Mouse (Mus musculus) cerebellum, adult 2 months (tissue): ENCODE data around the gene Draxin. TPM values are rescaled to one million over a fixed set of nuclear protein-coding genes. Genes with fewer than 3 reads are reported as not detected.

Source experiments
- DNase-seq, 2 experiments: peaks; one replicate each; pipeline ENCODE4 v3.0.0; 2021
- H3K27ac ChIP-seq: fragments of 200-500 bp; 2 replicates; pipeline ENCODE4 v1.5.1; 2012; ENCODE audit warnings: low read length, control low read depth, inconsistent platforms; ENCODE audit not compliant: insufficient read depth
- H3K27me3 ChIP-seq: fragments of 200-500 bp; 2 replicates; pipeline ENCODE4 v1.6.1; 2012; ENCODE audit warnings: inconsistent platforms, mild to moderate bottlenecking, low read length, moderate library complexity; ENCODE audit not compliant: control insufficient read depth, insufficient read depth
- H3K4me1 ChIP-seq: fragments of 200-500 bp; 2 replicates; pipeline ENCODE4 v1.6.1; 2011; ENCODE audit warnings: low read length; ENCODE audit not compliant: control insufficient read depth, insufficient read depth
- H3K4me3 ChIP-seq: fragments of 200-500 bp; replicated peaks from 2 replicates; pipeline ENCODE3; 2011; ENCODE audit warnings: mild to moderate bottlenecking, low read depth, low read length, control low read depth; ENCODE audit not compliant: insufficient read depth
- CTCF ChIP-seq: fragments of 200-500 bp; IDR thresholded peaks from 2 replicates; pipeline ENCODE4 v1.5.1; 2011; ENCODE audit warnings: low read depth, mild to moderate bottlenecking, control low read depth, low read length, moderate library complexity, borderline replicate concordance; ENCODE audit not compliant: insufficient read depth
- POLR2A ChIP-seq: fragments of 200-500 bp; IDR thresholded peaks from 2 replicates; pipeline ENCODE4 v1.6.1; 2011; ENCODE audit warnings: low read length, control low read depth, borderline replicate concordance; ENCODE audit not compliant: insufficient read depth
- WGBS: fragments of 180-500 bp; shearing (Covaris S2); methylation state at CpG from one replicate; pipeline ENCODE4 v1.1.7; 2018; 5-methylcytosine and 5-hydroxymethylcytosine counted together
- polyA plus RNA-seq: library from polyadenylated mRNA; depleted of rRNA; stranded (reverse); fragments of >200 nt; gene quantifications from 2 replicates; pipeline ENCODE4 v1.2.3, GENCODE M21; 2012

Draxin gene
- polyA plus RNA-seq, 1 experiment: 0.33 TPM

DNA sequence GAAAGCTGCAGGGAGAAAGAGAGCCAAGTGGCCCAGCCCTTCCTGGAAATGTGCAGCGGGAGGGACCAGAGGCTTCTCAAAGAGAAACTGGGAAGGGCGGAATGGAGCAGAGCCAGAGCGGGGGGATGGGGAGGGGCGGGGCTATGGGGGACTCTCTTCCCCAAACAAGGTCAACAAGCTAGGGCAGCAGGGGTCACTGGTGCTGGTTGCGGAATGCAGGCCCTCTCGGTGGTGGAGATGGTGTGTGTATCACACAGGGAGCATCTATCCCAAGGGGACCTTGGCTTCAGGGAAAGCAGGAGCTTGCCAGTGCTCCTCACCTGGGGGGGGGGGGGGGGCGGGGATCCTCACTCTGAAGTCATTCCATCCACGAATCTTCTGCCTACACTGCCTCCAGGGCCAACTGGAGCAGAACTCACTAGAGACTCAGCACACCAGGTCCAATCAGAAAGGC is 46.2 kb downstream of the Draxin start:
- H3K27ac ChIP-seq: no peak overlapping the region
- 45% methylated on average over 8 of the region's 8 CpGs for WGBS
- no peaks in the 10 kb centered on the region for H3K27me3 ChIP-seq
- H3K4me1 ChIP-seq: peaks cover 41% of the 10 kb centered on the region
- TF ChIP-seq CTCF (no peak), POLR2A (no peak)
- DNase-seq: no peak
- no peak overlapping the region for H3K4me3 ChIP-seq

DNA sequence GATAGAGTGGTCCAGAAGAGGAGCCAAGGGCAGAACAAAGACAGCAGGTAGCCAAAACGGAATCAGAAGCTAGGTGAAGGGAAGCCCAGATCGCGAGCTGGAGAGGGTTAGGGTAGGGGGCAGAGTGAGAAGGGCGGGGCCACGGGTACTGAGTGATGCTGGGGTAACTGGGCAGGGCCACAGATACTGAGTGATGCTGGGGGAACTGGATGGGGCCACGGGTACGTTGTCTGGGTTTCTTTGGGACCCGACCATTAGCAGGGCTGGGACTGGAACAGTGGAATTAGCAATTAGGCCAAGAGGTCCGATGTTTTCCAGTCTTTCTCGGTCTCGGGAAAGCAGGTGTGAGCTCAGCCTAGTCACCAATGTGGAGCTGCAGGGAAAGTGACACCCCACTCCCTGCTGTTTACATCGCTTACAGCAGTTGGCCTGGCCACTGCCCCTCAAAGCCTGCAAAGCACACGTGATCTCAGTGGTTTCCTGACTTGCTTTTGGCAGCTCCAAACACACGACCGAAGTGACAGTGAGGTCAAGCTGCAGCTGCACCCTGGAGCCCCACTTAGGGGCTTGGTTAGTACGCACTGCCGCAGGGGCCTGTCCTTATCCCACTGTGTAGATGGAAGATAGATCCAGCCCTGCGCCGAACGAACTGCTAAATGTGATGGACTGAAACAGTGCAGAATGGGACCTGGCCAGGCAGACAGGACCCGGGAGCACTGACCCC is 47.2 kb downstream of the Draxin start:
- no peak for TF ChIP-seq CTCF
- TF ChIP-seq POLR2A: no peak
- Histone ChIP-seq H3K4me1 (peaks cover 41% of the 10 kb centered on the region), H3K27me3 (no peaks in the 10 kb centered on the region), H3K27ac (no peak overlapping the region), H3K4me3 (no peak overlapping the region)
- DNase-seq: no peak
- 67% methylated on average over 21 of the region's 21 CpGs for WGBS

DNA sequence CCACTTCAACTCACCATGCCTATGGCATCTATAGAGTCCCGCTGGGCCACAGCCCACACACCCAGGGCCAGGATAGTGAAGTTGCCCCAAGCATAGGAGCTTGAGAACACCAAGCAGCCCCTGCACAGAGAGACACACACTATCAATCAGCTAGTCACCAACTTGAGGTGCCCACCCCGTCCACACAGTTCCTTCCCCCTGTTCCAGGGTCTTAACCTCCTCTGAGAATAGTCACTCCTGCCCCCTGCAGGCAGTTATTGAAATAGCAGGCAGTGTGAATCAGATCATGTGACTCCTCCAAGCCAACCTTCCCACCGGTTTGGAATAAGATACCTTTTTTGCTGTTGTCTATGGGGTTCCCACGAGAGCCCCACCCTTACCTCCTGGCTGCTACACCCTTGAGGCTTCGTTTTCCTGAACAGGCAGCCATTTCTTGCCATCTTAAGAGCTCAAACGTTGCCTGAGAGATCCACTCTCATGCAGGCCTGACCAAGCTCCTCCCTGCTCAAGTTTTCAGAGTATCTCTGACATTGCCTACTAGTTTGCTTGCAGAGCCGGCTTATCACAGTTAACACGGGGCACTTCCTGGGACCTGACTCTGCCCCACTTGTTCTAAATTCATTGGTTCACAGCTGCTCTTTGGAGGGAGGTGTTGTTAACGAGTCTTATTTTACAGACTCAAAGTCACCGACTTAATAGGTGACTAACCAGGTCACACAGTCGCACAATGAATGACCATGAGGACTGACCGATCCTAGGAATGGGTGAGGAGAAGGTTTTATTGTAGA is 48.0 kb downstream of the Draxin start:
- DNase-seq: peak; percentile 44 to 56
- H3K27ac ChIP-seq: no peak overlapping the region
- WGBS: 70% methylated on average over 12 of the region's 12 CpGs
- H3K4me3 ChIP-seq: no peak overlapping the region
- H3K27me3 ChIP-seq: no peaks in the 10 kb centered on the region
- H3K4me1 ChIP-seq: peaks cover 38% of the 10 kb centered on the region
- TF ChIP-seq POLR2A: no peak
- peak; percentile 51; the same call in 1 of the 2 replicates for TF ChIP-seq CTCF

DNA sequence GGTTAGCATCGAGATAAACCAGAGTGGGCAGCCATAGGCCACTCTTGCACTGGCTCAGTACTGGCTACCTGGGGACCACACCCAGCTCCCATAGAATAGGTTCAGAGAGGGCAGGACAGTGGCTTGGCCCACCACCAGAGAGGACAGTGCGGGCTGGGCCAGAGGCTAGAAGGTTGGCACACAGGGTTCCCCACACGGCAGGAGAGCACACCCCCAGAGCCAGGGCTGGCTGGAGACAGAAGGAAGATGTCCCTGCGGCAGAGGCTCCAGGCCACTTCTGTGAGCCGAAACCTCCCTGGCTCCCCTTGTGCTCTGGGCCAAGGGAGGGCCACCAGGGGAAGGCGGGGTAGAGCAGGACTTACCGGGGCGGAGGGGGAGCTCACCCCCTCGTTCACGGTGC is 49.3 kb downstream of the Draxin start:
- no peak for TF ChIP-seq POLR2A
- no peak for TF ChIP-seq CTCF
- no peaks in the 10 kb centered on the region for H3K27me3 ChIP-seq
- H3K27ac ChIP-seq: peak overlapping the region; percentile 71
- H3K4me1 ChIP-seq: peaks cover 38% of the 10 kb centered on the region
- 38% methylated on average over 10 of the region's 10 CpGs for WGBS
- DNase-seq: no peak
- H3K4me3 ChIP-seq: no peak overlapping the region

DNA sequence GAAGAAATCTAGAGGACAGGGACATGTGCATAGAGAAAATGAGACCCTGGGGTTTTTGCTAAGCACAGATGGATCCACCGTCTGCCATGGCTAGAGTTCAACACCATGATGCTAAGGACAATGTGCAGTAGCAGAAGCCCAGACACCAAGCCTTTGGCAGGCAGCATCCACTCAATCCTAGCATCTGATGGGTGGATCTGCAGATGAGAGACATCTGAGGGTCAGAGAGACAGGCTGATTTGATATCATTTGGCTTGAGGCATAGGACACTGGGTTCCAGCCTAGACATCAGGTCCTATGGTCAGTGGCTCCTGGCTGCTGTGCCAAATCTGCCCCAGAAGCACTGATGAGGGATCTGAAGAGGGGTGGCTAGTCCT is 49.9 kb downstream of the Draxin start:
- H3K4me3 ChIP-seq: no peak overlapping the region
- no peak for TF ChIP-seq POLR2A
- no peak for TF ChIP-seq CTCF
- H3K27ac ChIP-seq: peak overlapping the region; percentile 71
- 19% methylated on average over 1 of the region's 1 CpGs for WGBS
- no peaks in the 10 kb centered on the region for H3K27me3 ChIP-seq
- peaks cover 38% of the 10 kb centered on the region for H3K4me1 ChIP-seq
- DNase-seq: peak; percentile 41 to 64

DNA sequence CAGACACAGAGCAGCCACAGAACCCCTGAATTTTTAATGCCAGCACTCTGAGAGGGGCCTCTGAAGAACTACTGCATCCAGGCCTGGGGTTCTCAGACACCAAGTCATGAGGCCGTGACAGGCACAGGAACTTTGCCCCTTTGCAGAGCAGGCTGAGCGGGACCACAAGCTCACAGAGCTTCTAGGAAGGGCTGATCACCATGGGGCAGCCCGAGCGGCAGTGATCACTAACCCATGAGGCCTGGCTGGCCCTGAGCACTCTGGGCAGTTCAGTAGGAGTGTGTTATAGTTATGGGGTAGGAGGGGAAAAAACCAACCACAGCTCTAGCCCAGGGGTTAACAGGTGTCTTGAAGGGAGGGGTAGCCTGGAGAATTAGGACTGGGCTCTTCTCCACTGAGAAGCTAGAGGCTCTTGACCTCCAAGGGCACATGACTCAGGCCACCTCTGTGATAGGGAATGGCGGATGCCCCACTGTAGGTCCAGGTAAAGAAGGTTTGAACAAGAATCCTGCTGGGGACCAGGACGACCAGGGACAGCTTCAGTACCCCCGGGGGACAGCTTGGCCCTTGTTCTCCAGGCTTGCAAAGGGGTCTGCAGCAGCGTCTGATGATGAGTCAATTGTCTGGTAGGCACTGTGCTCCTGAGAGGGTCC is 50.4 kb downstream of the Draxin start:
- WGBS: 62% methylated on average over 8 of the region's 8 CpGs
- Histone ChIP-seq H3K27ac (peak overlapping the region; percentile 71), H3K4me1 (peaks cover 38% of the 10 kb centered on the region), H3K4me3 (no peak overlapping the region), H3K27me3 (no peaks in the 10 kb centered on the region)
- TF ChIP-seq CTCF: no peak
- TF ChIP-seq POLR2A: no peak
- no peak for DNase-seq

DNA sequence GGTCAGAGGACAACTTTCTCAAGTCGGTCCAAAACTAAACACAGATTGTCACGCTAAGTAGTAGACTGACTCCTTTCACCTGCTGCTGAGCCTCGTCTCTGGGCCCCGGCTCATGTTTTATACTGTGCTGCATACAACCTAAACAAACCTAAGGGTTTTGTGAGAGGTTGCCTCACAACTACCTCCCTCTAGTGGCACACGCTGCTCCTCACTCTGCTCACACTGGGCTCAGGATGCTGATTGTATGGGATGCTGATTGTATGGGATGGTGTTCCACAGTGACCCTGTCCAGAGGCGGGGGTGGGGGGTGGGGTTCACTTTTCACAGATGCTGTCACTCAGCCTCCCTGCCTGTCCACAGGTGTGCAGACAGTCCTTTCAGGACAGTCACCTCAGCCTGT is 51.3 kb downstream of the Draxin start:
- DNase-seq: no peak
- 68% methylated on average over 6 of the region's 6 CpGs for WGBS

DNA sequence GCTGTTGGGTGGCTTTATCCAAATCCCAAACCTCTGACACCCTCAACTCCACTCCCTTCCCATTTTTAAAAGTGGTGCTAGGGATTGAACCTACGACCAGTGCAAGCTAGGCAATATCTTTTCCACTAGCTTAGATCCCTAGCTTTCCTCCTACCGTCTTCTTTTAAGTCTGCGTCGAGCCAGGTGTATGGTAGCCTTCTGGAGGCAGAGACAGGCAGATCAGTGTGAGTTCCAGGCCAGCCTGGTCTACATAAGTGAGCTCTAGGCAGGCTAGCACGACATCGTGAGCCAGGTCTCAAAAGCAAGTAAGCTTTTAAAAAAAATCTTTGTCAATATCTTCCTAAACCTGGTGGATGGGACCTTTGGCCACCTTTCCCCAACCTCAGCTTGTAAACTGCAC is 54.6 kb downstream of the Draxin start:
- DNase-seq: no peak
- Histone ChIP-seq H3K4me3 (no peak overlapping the region), H3K27me3 (no peaks in the 10 kb centered on the region), H3K4me1 (peaks cover 16% of the 10 kb centered on the region), H3K27ac (no peak overlapping the region)
- 90% methylated on average over 6 of the region's 6 CpGs for WGBS
- TF ChIP-seq CTCF (no peak), POLR2A (no peak)

More for the DNA sequence above, 51.3 kb downstream of the Draxin start:
- Histone ChIP-seq H3K4me3 (no peak overlapping the region), H3K27me3 (no peaks in the 10 kb centered on the region), H3K4me1 (peaks cover 38% of the 10 kb centered on the region), H3K27ac (no peak overlapping the region)
- peak; percentile 56 for TF ChIP-seq CTCF
- no peak for TF ChIP-seq POLR2A
